Mouse (Mus musculus): ENCODE data around the gene H2afy.
"Not testable (repeated sequence)": the region's sequence is repeated elsewhere in the genome, so short reads cannot be mapped to it uniquely, and the experiment has no call there.

The H2afy gene

DNA sequence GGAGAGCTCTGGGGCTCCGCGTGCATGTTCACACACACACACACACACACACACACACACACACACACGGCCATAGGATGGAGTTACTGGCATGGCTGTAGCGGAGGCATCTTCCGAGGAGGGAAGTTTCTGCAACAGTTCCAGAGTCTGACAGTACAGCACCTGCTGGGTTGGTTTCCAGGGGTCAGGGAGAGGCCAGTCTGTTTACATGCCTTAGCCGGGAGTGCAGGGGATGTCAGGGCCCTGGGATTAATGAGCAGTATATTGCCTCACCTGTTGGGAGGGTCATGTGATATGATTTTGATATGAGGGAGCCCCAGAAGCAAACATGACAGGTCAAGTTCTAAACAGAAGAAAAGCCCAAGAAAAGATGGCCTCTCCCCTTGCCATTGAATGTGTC is 66.5 kb downstream of the H2afy start:
- DNase-seq, result no peak

DNA sequence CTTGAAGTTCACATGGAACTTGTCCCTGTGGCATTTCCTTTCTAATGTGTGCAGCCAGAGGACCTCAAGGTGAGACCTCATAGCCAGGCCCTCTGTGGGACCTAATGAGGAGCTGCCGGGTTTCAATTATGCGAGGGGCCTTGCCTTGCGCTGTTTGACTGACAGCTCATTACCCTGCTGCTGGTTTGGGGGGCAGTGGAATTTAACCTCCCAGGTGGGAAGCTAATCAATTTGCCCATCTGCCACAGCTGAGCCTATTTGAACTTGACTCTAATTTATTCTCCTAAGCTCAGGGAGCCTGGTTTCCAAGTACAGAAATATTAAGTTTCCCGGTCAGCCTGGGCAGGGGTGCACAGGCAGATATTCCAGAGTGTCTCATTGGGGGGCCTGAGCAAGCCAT is 67.6 kb downstream of the H2afy start:
- DNase-seq, result no peak

- no peak for DNase-seq
Measured at GRCm38 (mm10) chr13:56066904-56067303, 69.3 kb downstream of the H2afy start.

DNA sequence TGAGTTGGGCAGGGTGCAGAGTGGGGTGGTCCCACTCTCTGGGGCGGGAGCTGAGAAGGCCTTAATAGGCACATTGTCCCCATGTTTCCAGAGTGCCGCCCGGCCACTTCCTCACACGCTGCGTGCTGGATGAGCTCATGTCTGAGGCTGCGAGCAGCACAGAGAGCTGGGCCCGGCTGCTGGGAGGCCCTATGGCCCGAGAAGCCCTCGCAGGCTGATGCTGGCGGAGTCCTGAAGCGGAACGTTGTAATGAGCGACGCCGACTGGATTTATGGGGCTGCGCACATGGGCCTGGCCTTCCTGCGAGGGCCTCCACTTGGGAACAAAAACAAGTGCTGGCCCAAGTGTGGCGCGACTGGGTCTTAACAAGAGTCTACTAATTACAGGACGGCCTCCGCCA is 70.0 kb downstream of the H2afy start:
- DNase-seq, result no peak

DNA sequence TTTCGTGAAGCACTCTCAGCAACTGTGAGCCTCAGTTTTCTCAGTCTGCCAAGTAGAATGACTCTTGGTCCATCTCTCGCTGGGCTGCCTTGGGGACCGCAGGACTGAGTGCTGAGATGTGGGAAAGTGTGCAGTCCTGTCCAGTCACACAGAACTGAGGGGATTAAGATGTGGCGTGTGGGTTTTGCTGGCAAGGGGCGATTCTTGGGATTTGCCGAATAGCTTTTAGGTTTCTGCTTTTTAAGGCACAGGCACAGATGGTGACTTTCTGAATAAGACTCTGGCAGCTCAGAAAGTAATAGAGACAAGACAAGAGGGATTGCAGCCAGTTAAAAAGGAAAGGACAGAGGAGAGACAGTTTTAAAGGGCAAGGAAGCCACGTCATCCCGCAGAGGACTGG is 78.4 kb downstream of the H2afy start:
- DNase-seq, result no peak

- DNase-seq, result no peak
Measured at GRCm38 (mm10) chr13:56055720-56056119, 80.4 kb downstream of the H2afy start.

DNA sequence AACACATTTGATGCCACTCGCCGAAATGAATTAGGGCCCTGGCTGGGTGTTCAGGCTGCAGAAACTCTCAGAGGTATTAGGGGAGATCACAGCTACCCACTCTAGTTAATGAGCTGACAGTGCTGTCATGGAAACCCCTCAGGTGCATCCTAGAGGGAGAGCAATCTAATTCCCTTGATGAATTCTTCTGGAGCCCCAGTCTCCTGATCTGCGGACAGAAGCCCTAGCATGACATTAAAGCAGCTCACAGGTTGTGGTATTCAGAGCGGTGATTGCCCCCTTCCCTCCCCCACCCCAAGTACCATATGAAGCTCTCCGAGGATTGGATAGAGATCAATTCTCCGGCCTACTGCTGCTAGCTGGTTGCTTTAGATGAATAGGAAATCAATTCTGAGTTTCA is 82.1 kb downstream of the H2afy start:
- DNase-seq, result no peak

- no peak for DNase-seq
Measured at GRCm38 (mm10) chr13:56052781-56053180, 83.4 kb downstream of the H2afy start.

DNA sequence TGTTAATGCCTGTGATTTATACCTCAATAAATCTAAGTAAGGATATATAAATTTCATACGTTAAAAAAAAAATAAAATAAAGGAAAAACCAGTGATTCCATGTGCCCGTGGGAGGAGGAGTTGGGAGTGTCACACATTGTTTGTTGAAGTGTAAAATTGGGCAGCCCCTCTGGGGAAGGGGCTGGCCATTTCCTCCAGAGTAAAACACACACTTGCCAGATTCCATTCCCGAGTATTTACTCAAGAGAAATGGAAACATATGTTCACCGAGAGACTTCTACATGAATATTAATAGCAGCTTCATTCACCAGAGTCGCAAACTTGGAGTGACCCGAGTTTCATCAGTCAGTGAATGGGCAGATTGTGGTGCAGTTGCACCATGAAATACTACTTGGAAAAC is 85.9 kb downstream of the H2afy start:
- peak in 1 of 2 experiments; percentile 51 for DNase-seq

GRCm38 (mm10) chr13:56042221-56042620 is 93.9 kb downstream of the H2afy start:
- no peak for DNase-seq

- peak in 1 of 2 experiments; percentile 26 for DNase-seq
Measured at GRCm38 (mm10) chr13:56040621-56041020, 95.5 kb downstream of the H2afy start.

GRCm38 (mm10) chr13:56039610-56040371 is 96.4 kb downstream of the H2afy start:
- DNase-seq, result no peak

DNA sequence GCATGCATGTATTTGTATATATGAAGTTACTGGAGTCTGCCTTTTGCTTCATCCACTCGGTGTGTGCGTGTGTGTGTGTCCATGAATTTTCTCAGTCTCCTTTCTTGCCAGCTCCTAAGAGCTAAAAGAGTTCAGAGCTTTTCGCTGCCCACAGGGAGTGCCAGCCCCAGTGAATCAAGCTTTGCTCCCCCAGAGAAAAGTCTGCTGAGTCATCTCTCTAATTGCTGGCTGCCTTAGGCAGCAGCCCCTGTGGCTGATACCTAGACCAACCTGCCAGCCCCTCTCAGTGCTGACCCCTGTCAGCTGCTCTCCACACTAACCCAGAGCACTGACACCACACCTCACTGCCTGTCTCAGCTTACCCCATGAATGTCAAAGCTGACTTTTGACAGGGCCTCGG is 107.2 kb downstream of the H2afy start:
- no peak for DNase-seq

DNA sequence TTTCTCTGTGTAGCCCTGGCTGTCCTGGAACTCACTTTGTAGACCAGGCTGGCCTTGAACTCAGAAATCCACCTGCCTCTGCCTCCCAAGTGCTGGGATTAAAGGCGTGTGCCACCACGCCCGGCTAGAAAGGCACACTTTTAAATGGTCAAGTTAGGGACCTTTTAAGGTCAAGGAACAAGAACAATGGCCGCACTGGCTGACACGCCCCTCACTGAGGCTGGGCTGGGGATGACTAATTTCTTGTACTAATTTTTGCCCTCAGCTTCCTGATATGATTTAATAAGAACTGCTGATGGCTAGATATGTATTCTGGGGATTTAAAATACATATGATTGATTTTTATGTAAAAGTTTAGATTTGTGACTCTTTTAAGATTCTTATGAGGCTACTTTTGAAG is 108.2 kb downstream of the H2afy start:
- not testable (repeated sequence) for DNase-seq

DNA sequence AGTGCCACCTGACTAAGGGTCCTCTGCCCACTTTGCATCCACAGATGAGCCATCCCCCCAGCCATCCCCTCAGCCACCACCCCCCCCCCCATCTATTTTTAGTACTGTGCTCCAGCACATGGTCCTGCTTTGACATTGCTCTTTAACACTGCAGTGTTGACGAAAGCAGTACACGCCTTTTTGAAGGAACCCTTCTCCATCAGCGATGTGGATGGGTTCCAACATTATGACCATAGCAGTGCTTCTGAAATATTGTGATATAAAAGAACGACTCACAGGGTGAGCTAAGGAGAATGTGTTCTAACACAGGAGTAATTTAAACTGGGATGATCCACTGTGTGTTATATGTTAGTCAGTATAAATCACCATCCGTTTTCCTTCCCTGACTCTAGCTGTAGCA is 109.5 kb downstream of the H2afy start:
- DNase-seq, result no peak

- DNase-seq, result no peak
Measured at GRCm38 (mm10) chr13:56026026-56026425, 110.1 kb downstream of the H2afy start.

DNA sequence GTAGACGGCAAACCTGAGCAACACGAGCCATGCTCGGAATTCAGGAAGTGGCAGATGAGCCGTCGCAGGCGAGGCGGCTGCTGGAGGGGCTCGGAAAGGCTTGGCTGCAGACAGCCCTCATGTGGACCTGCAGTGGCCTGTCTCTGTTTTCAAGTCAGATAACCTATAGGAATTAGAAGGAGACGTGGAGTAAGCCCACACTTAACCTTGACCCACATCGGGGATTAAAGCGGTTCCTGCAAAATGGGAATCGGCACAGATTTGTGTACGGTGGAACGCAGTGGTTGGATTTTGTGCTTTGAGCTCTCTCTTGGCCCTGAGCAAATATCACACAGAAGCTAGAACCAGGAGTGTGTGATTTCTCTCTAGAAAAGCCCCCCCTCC is 111.1 kb downstream of the H2afy start:
- DNase-seq, result no peak

DNA sequence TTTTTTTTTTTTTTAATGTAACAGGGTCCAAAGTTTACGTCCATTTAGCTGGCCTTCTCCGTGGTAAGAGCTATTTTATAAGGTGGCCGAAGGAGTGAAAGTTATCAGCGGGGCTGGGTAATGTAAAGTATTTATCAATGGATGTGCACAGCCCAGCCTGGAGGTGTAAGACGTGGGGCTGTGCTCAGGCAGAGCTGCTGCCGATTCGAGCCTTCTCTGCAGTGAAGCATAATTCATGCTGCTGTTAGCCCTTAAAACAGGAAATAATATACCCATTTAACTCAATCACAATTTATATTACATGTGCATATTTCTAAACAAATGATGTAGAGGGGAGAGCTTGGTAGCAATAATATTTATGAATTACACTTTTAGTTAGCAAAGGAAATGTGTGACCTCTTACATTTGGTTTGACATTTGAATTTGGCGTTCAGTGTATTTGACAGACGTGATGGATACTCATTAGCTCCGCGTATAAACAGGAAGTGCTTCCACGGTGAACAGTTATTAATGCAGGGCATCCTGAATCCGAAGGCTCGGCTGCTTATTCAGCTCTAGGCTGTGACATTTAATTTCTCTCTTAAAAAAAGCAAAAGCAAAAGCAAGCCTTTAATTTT is 111.6 kb downstream of the H2afy start:
- DNase-seq, result no peak

All from cerebellum, postnatal 10 days (tissue).